Mouse (Mus musculus): Measurements from ENCODE around the gene Csf2rb2.

GRCm38 (mm10) chr15:78293716-78294115, 11.8 kb downstream of the Csf2rb2 start:
- no peak for TF ChIP-seq MAFK (IDR thresholded peaks at IDR 0.05; ENCODE audit: insufficient read depth, low read depth, low read length)
- no peak for TF ChIP-seq ZNF384 (IDR thresholded peaks at IDR 0.05; ENCODE audit: low read depth, low read length)
